Mouse (Mus musculus) liver, embryonic 16.5 days (tissue): ENCODE measurements around the gene Mbnl1. TPM values are rescaled to one million over a fixed set of nuclear protein-coding genes. Genes with fewer than 3 reads are reported as not detected.

Experiments
- ATAC-seq: fragments of 200-750 bp; cut with Nextera tagmentation; 2 replicates; pipeline ENCODE4 v1.8.0; 2017; ENCODE audit warnings: low read depth, mild to moderate bottlenecking, moderate number of reproducible peaks, moderate library complexity
- H3K27ac ChIP-seq: fragments of 300-500 bp; sonication (generic); 2 replicates; pipeline ENCODE4 v1.5.1; 2014; ENCODE audit warnings: mild to moderate bottlenecking, low read length
- H3K27me3 ChIP-seq: fragments of 300-500 bp; sonication (generic); 2 replicates; pipeline ENCODE4 v1.6.1; 2014; ENCODE audit warnings: low read depth, low read length, mixed read lengths; ENCODE audit not compliant: control insufficient read depth, insufficient read depth
- H3K36me3 ChIP-seq: fragments of 300-500 bp; sonication (generic); 2 replicates; pipeline ENCODE4 v1.6.1; 2014; ENCODE audit warnings: mild to moderate bottlenecking; ENCODE audit not compliant: control insufficient read depth, insufficient read depth
- H3K4me1 ChIP-seq: fragments of 300-500 bp; sonication (generic); 2 replicates; pipeline ENCODE4 v1.6.1; 2014; ENCODE audit warnings: low read depth, low read length, mixed read lengths; ENCODE audit not compliant: control insufficient read depth
- H3K4me2 ChIP-seq: fragments of 300-500 bp; sonication (generic); 2 replicates; pipeline ENCODE4 v1.6.1; 2014; ENCODE audit warnings: low read depth, low read length, mixed read lengths
- H3K4me3 ChIP-seq: fragments of 300-500 bp; sonication (generic); 2 replicates; pipeline ENCODE4 v1.5.1; 2014; ENCODE audit warnings: low read depth, mild to moderate bottlenecking, low read length
- H3K9ac ChIP-seq: fragments of 300-500 bp; sonication (generic); 2 replicates; pipeline ENCODE4 v1.6.1; 2014; ENCODE audit warnings: low read depth, low read length
- H3K9me3 ChIP-seq: fragments of 300-500 bp; sonication (generic); replicated peaks from 2 replicates; pipeline ENCODE4 v1.6.1; 2016; ENCODE audit warnings: low read length; ENCODE audit not compliant: control insufficient read depth
- WGBS: fragments of 180-500 bp; shearing (Covaris S2); extraction: QIAGEN DNeasy Blood & Tissue Kit; methylation state at CpG from one replicate; pipeline ENCODE4 v1.1.7; 2014; ENCODE audit not compliant: insufficient replicate concordance; 5-methylcytosine and 5-hydroxymethylcytosine counted together
- polyA plus RNA-seq: library from polyadenylated mRNA; unstranded; fragments of >200 nt; fragmentation: Nextera tagmentation; extraction: Ambion mirVana; gene quantifications from 2 replicates; pipeline ENCODE4 v1.2.1, GENCODE M21; 2015

Mbnl1 gene
- polyA plus RNA-seq, 1 experiment from 2014 or later, result 88.7 TPM

GRCm38 (mm10) chr3:60551650-60552049, 79.0 kb downstream of the Mbnl1 start:
- peaks cover 10% of the 10 kb centered on the region for H3K4me1 ChIP-seq
- ATAC-seq, result no peak
- H3K27me3 ChIP-seq, result no peaks in the 10 kb centered on the region
- 77% methylated on average over 3 of the region's 3 CpGs for whole genome bisulfite sequencing
- H3K9ac ChIP-seq, result no peak overlapping the region
- peaks cover 3% of the 10 kb centered on the region; the same call in 1 of the 2 replicates for H3K36me3 ChIP-seq
- no peak overlapping the region for H3K4me3 ChIP-seq
- H3K27ac ChIP-seq, result no peak overlapping the region
- no peak overlapping the region for H3K4me2 ChIP-seq
- no peaks in the 10 kb centered on the region for H3K9me3 ChIP-seq

GRCm38 (mm10) chr3:60553011-60553410, 80.4 kb downstream of the Mbnl1 start:
- Histone ChIP-seq H3K36me3 (peaks cover 3% of the 10 kb centered on the region; the same call in 1 of the 2 replicates), H3K9me3 (no peaks in the 10 kb centered on the region), H3K27me3 (no peaks in the 10 kb centered on the region), H3K4me3 (no peak overlapping the region), H3K4me2 (no peak overlapping the region), H3K27ac (no peak overlapping the region), H3K9ac (no peak overlapping the region), H3K4me1 (peaks cover 2% of the 10 kb centered on the region)
- 46% methylated on average over 3 of the region's 3 CpGs for WGBS
- ATAC-seq, result no peak

GRCm38 (mm10) chr3:60556596-60556995, 84.0 kb downstream of the Mbnl1 start:
- Histone ChIP-seq H3K4me1 (peaks cover 3% of the 10 kb centered on the region; the same call in 1 of the 2 replicates), H3K9me3 (no peaks in the 10 kb centered on the region), H3K27ac (no peak overlapping the region), H3K27me3 (no peaks in the 10 kb centered on the region), H3K36me3 (peaks cover 4% of the 10 kb centered on the region; the same call in 1 of the 2 replicates), H3K4me3 (no peak overlapping the region), H3K4me2 (no peak overlapping the region), H3K9ac (no peak overlapping the region)
- no peak for ATAC-seq
- 66% methylated on average over 3 of the region's 3 CpGs for WGBS

GRCm38 (mm10) chr3:60558252-60558862, 85.7 kb downstream of the Mbnl1 start:
- H3K9me3 ChIP-seq, result no peaks in the 10 kb centered on the region
- H3K4me1 ChIP-seq, result peaks cover 3% of the 10 kb centered on the region; the same call in 1 of the 2 replicates
- H3K4me2 ChIP-seq, result no peak overlapping the region
- no peak for ATAC-seq
- WGBS, result 75% methylated on average over 7 of the region's 7 CpGs
- no peaks in the 10 kb centered on the region for H3K27me3 ChIP-seq
- H3K9ac ChIP-seq, result no peak overlapping the region
- H3K27ac ChIP-seq, result no peak overlapping the region
- peaks cover 3% of the 10 kb centered on the region; the same call in 1 of the 2 replicates for H3K36me3 ChIP-seq
- no peak overlapping the region for H3K4me3 ChIP-seq

GRCm38 (mm10) chr3:60559762-60560161, 87.1 kb downstream of the Mbnl1 start:
- Histone ChIP-seq H3K9ac (no peak overlapping the region), H3K4me3 (no peak overlapping the region), H3K9me3 (no peaks in the 10 kb centered on the region), H3K4me2 (no peak overlapping the region), H3K27ac (no peak overlapping the region), H3K36me3 (peaks cover 3% of the 10 kb centered on the region; the same call in 1 of the 2 replicates), H3K27me3 (no peaks in the 10 kb centered on the region), H3K4me1 (peaks cover 3% of the 10 kb centered on the region; the same call in 1 of the 2 replicates)
- no peak for ATAC-seq
- 57% methylated on average over 2 of the region's 2 CpGs for WGBS

- H3K9ac ChIP-seq, result no peak overlapping the region
- no peak overlapping the region for H3K4me2 ChIP-seq
- ATAC-seq, result 0 out of 2 replicates have a peak, but pooled peaks have one; percentile 7
- no peaks in the 10 kb centered on the region for H3K27me3 ChIP-seq
- WGBS, result 70% methylated on average over 10 of the region's 10 CpGs
- peaks cover 3% of the 10 kb centered on the region; the same call in 1 of the 2 replicates for H3K4me1 ChIP-seq
- H3K9me3 ChIP-seq, result no peaks in the 10 kb centered on the region
- no peaks in the 10 kb centered on the region for H3K36me3 ChIP-seq
- H3K27ac ChIP-seq, result no peak overlapping the region
- no peak overlapping the region for H3K4me3 ChIP-seq
Observed at GRCm38 (mm10) chr3:60563529-60564243, 91.1 kb downstream of the Mbnl1 start.

GRCm38 (mm10) chr3:60564244-60564643, 91.6 kb downstream of the Mbnl1 start:
- Histone ChIP-seq H3K4me3 (no peak overlapping the region), H3K9me3 (no peaks in the 10 kb centered on the region), H3K36me3 (no peaks in the 10 kb centered on the region), H3K27me3 (no peaks in the 10 kb centered on the region), H3K4me2 (no peak overlapping the region), H3K9ac (no peak overlapping the region), H3K27ac (no peak overlapping the region), H3K4me1 (peaks cover 5% of the 10 kb centered on the region)
- 90% methylated on average over 2 of the region's 2 CpGs for WGBS
- ATAC-seq, result no peak

- no peak overlapping the region for H3K27ac ChIP-seq
- WGBS, result 68% methylated on average over 3 of the region's 3 CpGs
- no peak for ATAC-seq
- H3K4me3 ChIP-seq, result no peak overlapping the region
- peaks cover 9% of the 10 kb centered on the region for H3K4me1 ChIP-seq
- no peaks in the 10 kb centered on the region for H3K36me3 ChIP-seq
- H3K4me2 ChIP-seq, result no peak overlapping the region
- no peaks in the 10 kb centered on the region for H3K27me3 ChIP-seq
- H3K9me3 ChIP-seq, result no peaks in the 10 kb centered on the region
- no peak overlapping the region for H3K9ac ChIP-seq
Observed at GRCm38 (mm10) chr3:60565204-60565603, 92.6 kb downstream of the Mbnl1 start.

- Histone ChIP-seq H3K4me2 (no peak overlapping the region), H3K4me1 (peaks cover 15% of the 10 kb centered on the region), H3K36me3 (no peaks in the 10 kb centered on the region), H3K27ac (no peak overlapping the region), H3K27me3 (no peaks in the 10 kb centered on the region), H3K4me3 (no peak overlapping the region), H3K9ac (no peak overlapping the region), H3K9me3 (no peaks in the 10 kb centered on the region)
- ATAC-seq, result no peak
- WGBS, result 68% methylated on average over 3 of the region's 3 CpGs
Observed at GRCm38 (mm10) chr3:60565950-60566349, 93.3 kb downstream of the Mbnl1 start.
